Mouse (Mus musculus) ZHBTc4 (cell line): Measurements from ENCODE around the gene Mapk14.
A peak's percentile ranks its signal among the peaks of the same experiment; 100 is the strongest.

Experiments used
- DNase-seq: peaks from one replicate; pipeline ENCODE4 v3.0.0-alpha.2; 2011; ENCODE audit warnings: low read depth, low spot score

Gene Mapk14

DNA sequence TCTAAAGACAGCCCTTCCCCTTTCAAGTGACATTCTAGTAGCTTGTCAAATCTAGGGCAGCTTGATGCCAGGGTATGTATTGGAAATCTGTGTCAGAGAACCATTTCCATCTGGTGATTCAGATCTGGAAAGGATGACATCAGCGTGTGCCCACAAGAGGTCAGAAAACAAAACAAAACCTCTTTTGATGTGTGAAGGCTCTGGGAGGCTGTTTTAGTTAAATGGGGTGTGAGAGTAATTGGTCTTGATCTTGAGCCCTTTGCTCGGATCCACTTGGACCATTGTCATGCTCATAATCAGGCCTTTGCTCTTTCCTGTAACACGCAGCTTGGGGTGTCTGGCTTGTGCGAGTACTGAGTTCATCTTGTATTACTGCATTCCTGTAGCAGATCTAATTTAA is 7.1 kb downstream of the Mapk14 start:
- peak; percentile 36 for DNase-seq

DNA sequence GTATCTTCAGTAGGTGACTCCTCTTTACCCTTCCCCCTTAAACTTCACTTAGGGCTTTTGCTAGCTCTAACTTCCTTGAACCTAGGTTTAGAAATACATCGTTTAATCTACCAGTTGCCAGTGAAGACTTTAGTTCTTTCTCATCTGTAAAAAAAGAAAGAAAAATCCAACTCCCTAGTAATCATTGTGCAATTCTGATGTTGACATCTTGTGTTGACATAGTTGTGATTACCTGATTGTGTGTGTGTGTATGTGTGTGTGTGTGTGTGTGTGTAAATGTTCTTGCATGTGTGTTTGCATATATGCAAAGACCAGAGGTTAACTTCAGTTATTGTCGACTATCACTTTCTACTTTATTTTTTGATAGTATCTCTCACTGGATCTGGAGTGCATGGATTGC is 7.5 kb downstream of the Mapk14 start:
- DNase-seq, result no peak

DNA sequence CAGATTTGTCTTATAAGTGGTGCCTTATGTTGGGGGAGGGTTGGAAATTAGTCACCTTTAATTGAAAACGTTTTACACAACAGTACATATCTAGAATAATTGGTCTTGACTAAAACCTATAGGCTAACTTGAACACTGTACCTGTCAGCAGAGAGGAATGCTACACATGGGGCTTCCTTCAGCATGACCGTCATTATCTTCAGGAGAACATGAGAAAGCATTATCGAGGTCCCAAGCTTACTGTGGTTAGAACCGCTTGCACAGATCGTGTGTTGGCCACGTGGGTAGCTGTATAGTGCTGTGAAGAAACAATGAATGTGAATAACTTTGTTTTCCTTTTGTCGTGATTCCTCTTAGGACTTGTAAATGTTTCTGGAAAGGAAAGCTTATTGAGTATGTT is 8.7 kb downstream of the Mapk14 start:
- no peak for DNase-seq

DNA sequence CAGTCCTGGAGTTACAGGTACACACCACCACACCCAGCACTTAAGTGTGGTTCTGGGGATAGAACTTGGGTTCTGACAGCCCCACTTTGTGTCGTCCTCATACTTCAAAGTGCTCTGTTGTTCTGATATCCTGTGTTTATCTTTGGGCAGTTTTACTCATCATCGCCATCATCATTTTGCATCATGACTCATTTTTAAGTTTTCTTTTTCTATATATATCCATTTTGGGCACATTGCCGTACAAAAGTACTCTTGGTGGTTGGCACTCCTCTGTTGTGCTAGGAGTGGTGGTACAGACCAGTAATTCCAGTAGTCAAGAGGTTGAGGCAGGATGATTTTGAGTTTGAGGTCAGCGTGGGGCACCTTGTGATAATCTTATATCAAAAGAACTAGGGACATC is 10.0 kb downstream of the Mapk14 start:
- no peak for DNase-seq

DNA sequence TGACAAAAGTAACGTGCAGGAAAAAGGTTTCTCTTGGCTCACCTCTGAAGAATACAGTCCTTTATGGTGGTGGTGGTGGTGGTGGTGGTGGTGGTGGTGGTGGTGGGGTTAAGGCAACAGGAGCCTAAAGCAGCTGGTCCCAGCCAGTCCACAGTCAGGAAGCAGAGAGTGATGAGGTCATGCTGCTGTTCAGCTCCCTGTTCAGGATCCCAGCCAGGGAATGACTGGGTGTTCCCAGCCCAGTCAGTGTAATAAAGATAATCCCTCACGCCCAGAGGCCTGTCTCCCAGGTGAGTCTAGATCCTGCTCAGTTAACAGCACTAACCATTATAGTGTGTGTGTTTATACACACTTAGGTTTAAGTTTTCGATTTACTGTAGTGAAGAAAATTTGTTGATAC is 10.6 kb downstream of the Mapk14 start:
- peak; percentile 18 for DNase-seq

DNA sequence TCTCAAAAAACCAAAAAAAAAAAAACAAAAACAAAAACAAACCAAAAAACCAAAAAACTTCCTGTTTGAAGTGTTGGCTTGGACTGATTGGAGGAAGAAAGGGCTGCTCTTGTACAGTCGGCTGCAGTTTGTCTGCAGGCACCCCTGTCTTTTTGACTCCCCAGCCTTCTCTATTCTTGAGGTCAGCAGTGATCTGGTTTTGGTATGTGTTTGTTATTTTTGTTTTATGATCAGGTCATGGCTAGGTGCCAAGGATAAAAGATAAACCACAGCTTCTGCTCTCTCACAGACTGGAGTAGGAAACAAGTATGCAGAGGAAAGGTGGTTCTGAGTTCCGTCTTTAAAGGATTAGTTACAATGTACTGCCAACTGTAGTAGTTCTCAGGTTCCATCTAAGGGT is 11.5 kb downstream of the Mapk14 start:
- DNase-seq, result no peak

DNA sequence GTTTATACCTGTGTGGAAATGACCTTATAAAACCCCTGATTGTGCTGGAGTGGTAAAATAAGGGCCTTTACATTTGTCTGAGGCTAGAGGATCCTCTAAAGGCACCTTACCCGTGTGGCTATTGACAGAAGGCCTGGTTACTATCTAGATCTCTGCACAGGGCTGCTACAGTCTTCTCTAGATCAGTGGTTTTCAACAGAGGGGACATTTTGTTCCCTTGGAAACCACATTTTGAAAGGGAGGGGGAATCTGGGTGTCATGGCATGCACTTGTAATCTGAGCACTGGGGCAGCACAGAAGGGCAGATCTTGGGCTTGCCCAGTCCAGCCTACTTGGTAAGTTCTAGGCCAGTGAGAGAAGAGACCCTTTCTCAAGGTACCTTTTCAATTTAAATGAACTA is 15.6 kb downstream of the Mapk14 start:
- DNase-seq, result no peak

DNA sequence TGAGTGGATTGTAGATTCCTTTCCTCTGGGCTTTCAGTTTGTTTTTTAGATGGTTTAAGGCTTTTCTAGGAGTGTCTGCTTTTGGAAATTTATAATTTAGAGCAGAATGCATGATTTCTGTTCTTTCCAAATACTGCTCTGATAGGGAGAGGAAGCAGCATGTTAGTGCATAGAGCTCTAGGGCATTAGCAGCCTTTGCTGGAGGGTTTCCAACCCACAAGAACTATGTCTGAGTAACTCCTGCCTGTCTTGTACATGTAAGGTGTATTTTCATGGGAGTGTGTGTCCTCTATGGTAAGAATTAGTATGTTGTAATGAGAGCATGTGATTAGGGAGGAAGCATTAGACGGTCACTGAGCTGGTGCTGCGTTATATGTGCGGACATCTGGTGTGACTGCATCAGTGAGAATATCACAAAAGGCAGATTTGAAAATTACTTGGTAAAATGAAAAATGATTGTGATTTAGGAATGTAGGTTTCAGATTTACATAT is 16.1 kb downstream of the Mapk14 start:
- DNase-seq, result no peak

DNA sequence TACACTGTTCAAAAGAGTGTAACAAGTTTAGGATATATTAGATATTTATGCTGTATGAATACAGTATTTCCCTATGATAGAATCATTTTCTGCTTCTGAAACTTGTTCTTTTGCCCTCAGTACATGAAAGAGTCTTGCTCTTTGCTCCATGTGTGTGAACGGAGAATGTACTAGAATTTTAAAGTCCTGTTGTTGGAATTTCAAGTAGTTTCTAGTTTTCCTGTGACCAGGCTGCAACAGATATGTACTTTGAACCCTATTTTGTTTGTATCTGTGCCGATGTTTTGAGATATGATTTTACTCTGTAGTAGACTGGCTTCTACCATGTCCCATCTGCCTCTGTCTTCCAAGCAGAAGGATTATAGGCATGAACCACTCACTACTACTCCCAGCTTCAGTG is 16.7 kb downstream of the Mapk14 start:
- no peak for DNase-seq

DNA sequence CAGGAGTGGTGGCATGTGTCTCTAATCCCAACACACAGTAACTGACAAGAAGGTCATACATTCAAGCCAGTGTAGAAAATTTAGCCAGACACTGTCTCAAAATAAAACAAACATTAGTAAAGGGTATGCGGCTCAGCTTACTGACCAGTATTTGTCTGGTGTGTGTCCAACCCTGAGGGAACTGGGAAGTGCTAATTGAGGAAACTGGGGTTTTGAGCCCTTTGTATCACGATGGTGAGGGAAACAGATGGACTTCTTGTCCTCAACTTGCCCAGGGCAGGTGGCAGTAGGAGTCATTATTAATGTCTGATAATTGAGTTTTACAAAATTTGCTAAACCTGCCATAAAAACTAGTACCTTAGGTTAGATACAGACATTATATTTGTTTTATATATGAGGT is 17.9 kb downstream of the Mapk14 start:
- no peak for DNase-seq

DNA sequence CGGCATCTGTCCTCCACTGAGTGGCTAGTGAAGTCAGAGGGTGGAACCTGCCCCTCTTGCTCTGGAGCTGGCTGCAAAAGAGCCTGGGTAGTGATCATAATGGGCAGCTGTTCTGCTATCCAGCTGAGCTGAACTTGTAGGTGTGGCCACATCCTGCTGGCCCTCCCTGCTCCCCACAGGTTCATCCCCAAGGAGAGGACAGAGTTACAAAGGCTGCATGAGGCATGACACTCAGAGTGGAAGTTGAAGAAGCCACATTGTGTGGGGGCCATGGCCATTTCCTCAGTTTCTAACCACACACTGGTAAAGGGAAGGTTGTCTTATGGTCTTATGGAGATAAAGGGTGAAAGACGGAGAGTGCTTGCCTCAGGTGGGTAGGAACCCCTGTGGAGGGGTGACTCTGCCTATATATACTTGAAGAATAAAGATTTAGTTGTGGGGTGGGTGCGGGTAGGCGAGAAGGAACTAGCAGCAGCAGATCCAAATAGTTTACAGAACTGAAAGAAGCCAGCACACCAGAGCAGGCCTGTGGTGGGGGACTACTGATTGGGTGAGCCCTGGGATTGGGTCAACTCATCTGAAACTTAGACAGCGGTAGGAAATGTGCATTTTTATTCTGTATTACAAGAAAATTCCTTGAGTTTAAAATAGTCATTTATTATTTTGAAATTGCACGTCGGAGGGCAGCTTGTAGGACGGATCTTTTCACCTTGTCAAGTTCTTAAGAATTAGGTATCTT is 18.6 kb downstream of the Mapk14 start:
- DNase-seq, result no peak

DNA sequence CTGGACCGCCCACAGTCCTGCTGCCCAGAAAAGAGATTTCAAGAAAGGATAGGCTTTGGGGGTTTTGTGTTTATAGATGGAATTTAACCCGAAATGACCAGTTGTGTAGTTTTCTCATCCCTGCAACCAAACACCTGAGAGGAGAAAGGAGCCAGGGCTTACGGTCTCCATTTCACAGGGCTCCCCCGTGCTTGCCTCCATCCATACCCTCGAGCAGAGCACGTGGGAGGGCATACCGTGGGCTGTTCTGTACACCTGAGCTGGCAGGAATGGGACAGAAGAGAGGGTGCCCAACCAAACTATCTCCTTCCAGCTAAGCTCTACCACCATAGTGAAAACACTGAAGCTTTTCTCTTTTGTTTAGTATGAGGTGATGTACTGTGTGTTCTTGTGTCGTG is 19.2 kb downstream of the Mapk14 start:
- DNase-seq, result no peak

DNA sequence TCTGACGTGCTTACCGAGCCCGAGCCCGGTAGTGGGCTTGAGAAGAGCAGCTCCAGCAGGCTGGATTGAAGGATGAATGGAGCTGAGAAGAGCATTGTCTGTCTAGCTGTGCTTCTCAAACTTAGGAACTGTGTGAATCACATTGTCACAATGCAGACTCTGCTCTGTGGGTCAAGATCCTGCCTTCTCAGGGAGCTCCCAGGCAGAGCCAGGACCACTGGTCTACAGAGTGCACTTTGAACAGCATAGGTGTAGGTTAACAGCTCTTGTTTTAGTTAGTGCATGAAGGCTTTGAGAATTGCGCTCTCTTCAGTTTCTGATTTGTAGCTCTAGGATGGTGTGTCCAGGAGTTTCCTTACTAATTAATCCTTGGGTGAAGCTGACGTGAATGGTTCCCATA is 20.1 kb downstream of the Mapk14 start:
- DNase-seq, result no peak

DNA sequence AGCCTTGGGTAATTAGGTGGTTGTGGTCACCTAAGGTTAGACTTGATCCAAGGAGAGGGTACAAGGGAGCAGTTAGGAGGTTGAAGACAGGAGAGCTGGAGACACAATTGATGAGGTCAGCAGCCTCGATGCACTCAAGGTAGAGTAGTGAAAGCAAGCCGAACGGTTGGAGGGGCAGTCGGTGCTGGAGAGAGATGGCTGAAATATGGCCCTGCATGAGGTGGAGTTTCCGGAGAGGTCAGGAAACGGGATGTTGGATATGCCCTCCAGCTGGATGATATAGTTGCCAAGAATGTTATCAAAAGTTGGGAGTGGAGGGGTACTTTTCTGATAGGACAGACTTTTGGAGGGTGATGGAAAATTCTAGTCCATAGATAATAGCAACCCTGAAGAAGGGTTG is 21.2 kb downstream of the Mapk14 start:
- DNase-seq, result no peak

DNA sequence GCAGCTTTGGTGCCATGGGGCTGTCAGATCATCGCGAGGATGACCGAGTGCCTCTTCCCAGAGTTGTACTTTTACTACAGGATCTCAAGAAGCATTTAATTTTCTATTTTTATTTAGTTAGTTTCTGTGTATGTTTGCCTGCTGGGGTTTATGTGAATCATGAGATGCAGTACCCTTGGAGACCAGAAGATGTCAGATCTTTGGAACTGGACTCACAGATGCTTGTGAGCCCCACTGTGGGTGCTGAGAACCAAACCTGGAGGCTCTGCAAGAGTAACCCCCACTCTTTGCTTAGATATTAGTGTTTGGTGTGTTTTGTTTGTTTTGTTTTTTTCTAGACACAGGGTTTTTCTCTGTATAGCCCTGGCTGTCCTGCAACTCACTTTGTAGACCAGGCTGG is 22.9 kb downstream of the Mapk14 start:
- peak; percentile 33 for DNase-seq

DNA sequence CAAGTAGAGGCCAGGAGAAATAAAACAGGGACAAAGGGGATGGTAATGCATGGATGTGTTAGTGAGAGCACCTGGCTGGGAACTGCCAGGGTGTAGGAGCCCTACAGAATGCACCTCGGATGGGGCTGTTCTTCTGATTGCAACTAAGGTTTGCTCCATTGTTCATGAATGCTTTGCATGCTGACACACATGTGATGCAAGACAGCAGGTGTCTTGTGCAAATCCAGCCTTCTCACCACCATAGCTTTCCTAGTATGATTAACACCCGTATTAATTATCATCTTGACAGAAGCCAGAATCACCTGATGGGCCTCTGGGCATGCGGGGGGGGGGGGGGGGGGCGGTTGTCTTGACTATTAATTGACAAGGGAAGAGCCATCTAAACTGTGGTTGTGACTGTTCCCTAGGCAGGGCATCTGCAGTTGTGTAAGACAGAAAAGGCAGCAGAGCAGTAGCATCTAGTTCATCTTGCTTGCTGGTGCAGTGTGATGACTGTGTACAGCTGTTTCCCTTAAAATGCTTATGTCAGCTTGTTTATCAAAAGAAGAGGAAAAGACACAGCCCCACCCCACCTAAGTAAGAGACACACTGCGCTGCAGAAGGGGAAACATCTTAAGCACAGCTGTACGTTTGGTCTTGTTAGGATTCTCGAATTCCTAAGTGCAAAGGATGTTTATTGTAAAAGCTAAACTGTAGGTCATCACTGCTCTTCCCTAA is 24.9 kb downstream of the Mapk14 start:
- no peak for DNase-seq

DNA sequence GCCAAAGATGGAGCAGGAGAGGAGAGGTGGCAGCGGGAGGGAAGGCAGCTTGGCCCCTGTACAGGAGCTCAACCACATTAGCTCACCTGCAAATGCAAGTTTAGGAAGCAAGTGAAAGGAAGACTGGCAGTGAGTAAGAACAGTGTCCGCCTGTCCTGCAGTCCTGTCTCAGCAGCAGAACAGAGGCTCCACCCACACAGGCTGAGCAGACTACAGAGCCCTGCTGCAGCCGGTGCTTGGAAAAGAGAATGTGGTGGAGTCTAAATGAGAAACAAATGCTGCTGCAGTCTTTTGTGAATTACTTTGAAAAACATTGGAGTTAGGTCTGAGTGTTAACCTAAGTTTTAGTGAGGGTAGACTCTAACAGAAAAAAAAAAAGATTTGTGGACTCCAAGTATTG is 26.4 kb downstream of the Mapk14 start:
- no peak for DNase-seq

DNA sequence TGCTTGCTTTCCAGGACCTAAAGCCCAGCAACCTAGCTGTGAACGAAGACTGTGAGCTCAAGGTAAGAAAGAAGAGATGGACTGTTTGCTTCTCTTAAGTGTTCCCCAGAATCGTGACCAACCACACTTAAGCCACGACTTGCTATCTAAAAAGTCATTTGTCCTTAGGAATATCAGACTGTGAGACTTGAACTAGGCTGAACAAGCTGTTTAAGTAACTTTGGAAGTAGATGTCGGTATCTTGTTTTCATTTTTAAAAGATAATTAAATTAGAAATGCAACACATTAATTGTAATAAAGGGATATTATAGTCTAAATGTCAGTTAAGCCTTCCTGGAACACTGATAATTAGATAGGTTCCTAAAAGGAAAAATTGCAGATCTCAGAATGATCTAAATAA is 34.7 kb downstream of the Mapk14 start, which contains the start of gene AC170998.1:
Gene AC170998.1, plus strand, starts transcription at position 301 of the 400 bp plus-strand sequence.
- no peak for DNase-seq

DNA sequence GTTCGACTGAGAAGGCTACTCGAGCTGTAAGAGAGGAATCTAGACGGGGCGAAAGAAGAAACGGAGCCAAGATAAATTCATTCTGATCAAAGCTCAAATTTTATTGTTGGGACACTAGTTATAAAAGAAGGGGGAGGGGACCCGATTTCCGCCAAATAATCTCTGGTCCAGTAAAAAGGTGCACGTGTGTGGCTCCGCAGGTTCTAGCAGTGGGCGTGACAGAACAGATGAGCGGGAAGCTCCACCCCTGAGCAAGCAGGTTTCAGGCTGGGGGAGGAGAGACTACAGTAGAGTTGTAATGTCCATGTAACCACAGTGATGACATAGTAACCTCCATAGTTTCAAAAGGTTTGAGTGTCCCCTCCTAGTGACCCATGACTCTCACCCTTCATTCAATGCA is 36.4 kb downstream of the Mapk14 start:
- peak; percentile 26 for DNase-seq

DNA sequence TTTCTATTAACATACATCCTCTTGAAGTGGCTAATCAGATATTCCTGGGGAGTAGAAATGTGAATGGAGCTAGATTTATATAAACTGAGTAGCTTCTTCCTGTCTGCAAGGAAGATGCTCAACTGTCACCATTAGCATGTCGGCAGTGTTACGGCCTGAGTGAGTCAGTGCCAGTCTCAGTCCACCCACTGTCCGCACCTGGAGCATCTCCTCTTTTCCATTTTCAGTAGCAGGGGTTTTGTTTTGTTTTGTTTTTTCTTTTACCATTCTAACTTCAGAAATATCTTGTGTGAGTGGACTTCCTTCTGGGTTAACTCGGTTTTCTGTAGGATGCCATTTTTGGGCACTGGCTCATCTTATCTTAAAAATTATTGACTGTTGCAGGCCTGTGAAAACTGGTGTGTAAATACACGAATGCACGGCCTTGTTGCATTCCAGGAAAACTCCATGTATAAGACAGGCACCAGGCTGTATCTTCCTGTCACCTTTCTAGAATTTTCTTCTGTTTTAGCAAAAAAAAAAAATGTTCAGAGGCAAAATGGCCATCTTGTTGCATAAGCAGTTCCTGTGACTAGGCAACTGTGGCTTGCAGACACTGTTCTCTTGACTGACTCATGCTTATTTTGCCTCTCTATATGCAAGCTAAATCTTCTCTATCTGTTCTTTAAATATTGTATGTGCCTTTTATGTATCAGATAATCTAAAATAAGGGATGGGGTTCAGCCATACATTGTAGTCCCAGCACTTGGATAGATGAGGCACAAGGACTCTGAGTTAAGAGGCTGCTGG is 44.4 kb downstream of the Mapk14 start:
- DNase-seq, result no peak

DNA sequence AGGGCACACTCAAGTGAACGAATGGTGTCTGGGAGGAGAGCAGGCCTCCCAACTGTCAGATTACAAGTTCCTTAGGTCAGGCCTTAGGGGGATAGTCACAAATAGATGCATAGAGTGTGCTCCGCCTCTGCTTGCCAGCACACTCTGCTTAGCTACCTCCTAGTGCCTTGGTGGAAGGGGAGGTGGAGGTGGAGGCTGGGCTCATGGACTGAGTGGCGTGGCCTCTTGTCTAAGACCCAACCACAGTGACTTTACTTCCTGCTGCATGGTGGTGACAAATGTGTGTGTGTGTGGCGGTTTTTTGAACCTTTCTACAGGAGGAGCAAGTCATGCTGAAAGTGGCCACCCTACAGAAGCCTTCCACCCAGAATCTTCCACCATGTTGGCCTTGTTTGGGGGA is 45.4 kb downstream of the Mapk14 start:
- no peak for DNase-seq

DNA sequence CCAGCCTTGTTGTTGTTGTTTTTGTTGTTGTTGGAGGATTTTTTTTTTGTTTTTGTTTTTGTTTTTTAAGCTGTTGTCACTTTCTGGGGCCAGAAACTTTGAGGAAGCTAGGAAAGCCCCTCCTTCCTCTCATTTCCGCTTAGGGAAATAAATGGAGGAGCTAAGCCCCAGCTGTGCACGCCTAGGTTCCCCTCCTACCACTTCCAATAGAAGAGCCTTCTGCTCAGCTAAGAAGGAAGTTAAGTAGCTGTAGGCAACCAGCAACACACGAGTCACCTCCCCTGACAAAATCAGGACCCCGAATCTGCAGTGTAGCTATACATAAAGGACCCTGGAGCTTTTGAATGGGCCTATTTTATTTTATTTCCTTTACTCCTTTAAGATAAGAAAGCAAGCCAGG is 46.8 kb downstream of the Mapk14 start:
- DNase-seq, result no peak
